Mouse (Mus musculus) hindbrain, embryonic 15.5 days (tissue): ENCODE measurements around the gene Nadk. TPM values are rescaled to one million over a fixed set of nuclear protein-coding genes. Genes with fewer than 3 reads are reported as not detected.
"Not testable (repeated sequence)": the region's sequence is repeated elsewhere in the genome, so short reads cannot be mapped to it uniquely, and the experiment has no call there.

Source experiments
- ATAC-seq: fragments of 200-750 bp; cut with Nextera tagmentation; 2 replicates; pipeline ENCODE4 v1.8.0; 2017; ENCODE audit warnings: low read depth, moderate number of reproducible peaks, moderate TSS enrichment; ENCODE audit not compliant: low FRiP score
- H3K27ac ChIP-seq: fragments of 300-500 bp; sonication (generic); replicated peaks from 2 replicates; pipeline ENCODE4 v1.5.1; 2015; ENCODE audit warnings: mild to moderate bottlenecking, inconsistent platforms
- H3K27me3 ChIP-seq: fragments of 300-500 bp; sonication (generic); 2 replicates; pipeline ENCODE4 v1.6.1; 2015; ENCODE audit warnings: control low read depth, inconsistent platforms
- H3K36me3 ChIP-seq: fragments of 300-500 bp; sonication (generic); 2 replicates; pipeline ENCODE4 v1.6.1; 2015; ENCODE audit warnings: control low read depth, inconsistent platforms
- H3K4me1 ChIP-seq: fragments of 300-500 bp; sonication (generic); replicated peaks from 2 replicates; pipeline ENCODE4 v1.6.1; 2015; ENCODE audit warnings: control low read depth, inconsistent platforms
- H3K4me2 ChIP-seq: fragments of 300-500 bp; sonication (generic); 2 replicates; pipeline ENCODE4 v1.6.1; 2015; ENCODE audit warnings: moderate library complexity, mild to moderate bottlenecking, inconsistent platforms
- H3K4me3 ChIP-seq: fragments of 300-500 bp; sonication (generic); 2 replicates; pipeline ENCODE4 v1.5.1; 2015; ENCODE audit warnings: mild to moderate bottlenecking, inconsistent platforms
- H3K9ac ChIP-seq: fragments of 300-500 bp; sonication (generic); 2 replicates; pipeline ENCODE4 v1.6.1; 2015; ENCODE audit warnings: inconsistent platforms
- H3K9me3 ChIP-seq: fragments of 300-500 bp; sonication (generic); 2 replicates; pipeline ENCODE4 v1.6.1; 2016; ENCODE audit warnings: control low read depth, inconsistent platforms
- WGBS: fragments of 180-500 bp; shearing (Covaris S2); methylation state at CpG from one replicate; pipeline ENCODE4 v1.1.7; 2015; 5-methylcytosine and 5-hydroxymethylcytosine counted together
- polyA plus RNA-seq: library from polyadenylated mRNA; unstranded; fragments of >200 nt; fragmentation: Nextera tagmentation; extraction: Ambion mirVana; gene quantifications from 2 replicates; pipeline ENCODE4 v1.2.1, GENCODE M21; 2015

Nadk gene
- polyA plus RNA-seq, 1 experiment from 2014 or later = 85.9 TPM

DNA sequence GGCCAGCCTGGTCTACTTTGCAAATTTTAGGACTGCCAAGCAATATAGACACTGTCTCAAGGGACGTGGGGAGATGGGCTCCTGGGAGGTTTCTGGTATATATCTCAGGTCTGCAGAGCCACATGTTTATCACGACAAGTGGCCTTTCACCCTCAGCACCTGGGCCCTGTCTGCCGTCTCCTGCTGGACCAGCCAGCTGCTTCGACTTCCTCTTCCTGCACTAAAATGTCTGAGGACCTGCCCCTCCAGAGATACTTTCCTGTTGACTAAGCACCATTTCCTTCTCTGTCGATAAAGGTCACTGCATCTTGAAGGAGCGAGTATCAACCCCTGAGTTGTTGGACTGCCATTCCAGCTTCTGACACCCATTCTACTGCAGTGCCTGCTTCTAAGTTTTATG is 2.7 kb upstream of the Nadk start:
- no peak for ATAC-seq
- H3K27ac ChIP-seq = no peak overlapping the region
- H3K4me2 ChIP-seq = no peak overlapping the region
- WGBS = 80% methylated on average over 6 of the region's 6 CpGs
- peaks cover 15% of the 10 kb centered on the region for H3K4me1 ChIP-seq
- H3K4me3 ChIP-seq = no peak overlapping the region
- H3K27me3 ChIP-seq = no peaks in the 10 kb centered on the region
- H3K9ac ChIP-seq = no peak overlapping the region
- no peaks in the 10 kb centered on the region for H3K9me3 ChIP-seq
- peaks cover 58% of the 10 kb centered on the region for H3K36me3 ChIP-seq

DNA sequence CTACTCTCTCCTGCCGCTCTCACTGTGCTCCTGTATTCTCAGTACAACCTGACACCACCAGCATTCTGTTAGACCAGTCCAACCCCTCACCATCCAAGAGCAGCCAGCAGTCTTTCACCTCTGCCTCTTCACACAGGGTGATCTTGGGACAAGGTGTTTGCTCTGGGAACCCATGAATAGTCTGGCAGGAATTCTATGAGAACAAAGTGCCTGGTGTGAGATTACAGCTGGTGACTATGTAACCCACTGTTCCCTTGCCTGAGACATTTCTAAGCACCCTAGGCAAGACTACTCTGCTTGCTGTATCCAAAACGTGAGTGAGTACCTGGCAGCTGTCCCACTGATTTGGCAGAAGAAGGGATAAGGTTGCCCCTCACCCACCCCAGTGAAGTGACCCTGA is 1.2 kb upstream of the Nadk start:
- no peak overlapping the region for H3K4me2 ChIP-seq
- H3K27ac ChIP-seq = no peak overlapping the region
- H3K27me3 ChIP-seq = no peaks in the 10 kb centered on the region
- peaks cover 43% of the 10 kb centered on the region for H3K36me3 ChIP-seq
- no peak overlapping the region for H3K9ac ChIP-seq
- 60% methylated on average over 2 of the region's 2 CpGs for WGBS
- no peaks in the 10 kb centered on the region for H3K9me3 ChIP-seq
- no peak for ATAC-seq
- H3K4me3 ChIP-seq = no peak overlapping the region
- peaks cover 29% of the 10 kb centered on the region for H3K4me1 ChIP-seq

DNA sequence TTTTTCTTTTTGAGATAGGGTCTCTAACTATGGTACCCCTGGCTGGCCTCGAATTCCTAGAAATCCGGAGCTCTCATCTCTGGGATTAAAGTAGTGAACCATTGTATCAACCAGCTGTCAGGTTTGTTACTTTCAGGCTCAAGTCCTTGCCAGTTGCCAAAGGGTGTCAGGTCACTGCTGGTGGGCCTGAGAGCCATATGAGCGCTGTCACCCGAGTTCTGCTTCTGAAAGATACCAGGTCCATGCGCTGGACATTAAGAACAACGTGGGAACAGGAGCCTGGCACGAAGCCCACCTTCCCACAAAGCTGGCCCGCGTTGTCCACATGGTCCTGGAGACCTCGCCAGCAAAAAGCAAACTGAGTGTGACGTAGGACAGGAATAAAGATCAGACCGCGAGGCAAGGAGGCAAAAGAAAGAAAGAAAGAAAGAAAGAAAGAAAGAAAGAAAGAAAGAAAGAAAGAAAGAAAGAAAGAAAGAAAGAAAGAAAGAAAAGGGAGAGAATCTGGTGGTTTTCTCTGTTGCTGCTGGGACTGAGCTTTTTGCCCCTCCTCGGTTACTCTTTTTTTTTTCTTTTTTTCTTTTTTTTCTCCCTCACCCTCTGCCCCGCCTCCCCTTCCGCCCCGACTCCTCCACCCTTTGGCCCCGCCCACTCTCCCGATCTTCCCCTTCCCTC is 684 bp downstream of the Nadk start:
- H3K4me2 ChIP-seq = peak overlapping the region; percentile 88
- WGBS = 4% methylated on average over 19 of the region's 19 CpGs
- H3K4me3 ChIP-seq = peak overlapping the region; percentile 85
- H3K36me3 ChIP-seq = peaks cover 28% of the 10 kb centered on the region
- peaks cover 36% of the 10 kb centered on the region for H3K4me1 ChIP-seq
- no peaks in the 10 kb centered on the region for H3K27me3 ChIP-seq
- 0 out of 2 replicates have a peak overlapping the region, but pooled peaks have one; percentile 14 for H3K9ac ChIP-seq
- peak overlapping the region; percentile 92 for H3K27ac ChIP-seq
- no peaks in the 10 kb centered on the region for H3K9me3 ChIP-seq
- ATAC-seq = no peak

DNA sequence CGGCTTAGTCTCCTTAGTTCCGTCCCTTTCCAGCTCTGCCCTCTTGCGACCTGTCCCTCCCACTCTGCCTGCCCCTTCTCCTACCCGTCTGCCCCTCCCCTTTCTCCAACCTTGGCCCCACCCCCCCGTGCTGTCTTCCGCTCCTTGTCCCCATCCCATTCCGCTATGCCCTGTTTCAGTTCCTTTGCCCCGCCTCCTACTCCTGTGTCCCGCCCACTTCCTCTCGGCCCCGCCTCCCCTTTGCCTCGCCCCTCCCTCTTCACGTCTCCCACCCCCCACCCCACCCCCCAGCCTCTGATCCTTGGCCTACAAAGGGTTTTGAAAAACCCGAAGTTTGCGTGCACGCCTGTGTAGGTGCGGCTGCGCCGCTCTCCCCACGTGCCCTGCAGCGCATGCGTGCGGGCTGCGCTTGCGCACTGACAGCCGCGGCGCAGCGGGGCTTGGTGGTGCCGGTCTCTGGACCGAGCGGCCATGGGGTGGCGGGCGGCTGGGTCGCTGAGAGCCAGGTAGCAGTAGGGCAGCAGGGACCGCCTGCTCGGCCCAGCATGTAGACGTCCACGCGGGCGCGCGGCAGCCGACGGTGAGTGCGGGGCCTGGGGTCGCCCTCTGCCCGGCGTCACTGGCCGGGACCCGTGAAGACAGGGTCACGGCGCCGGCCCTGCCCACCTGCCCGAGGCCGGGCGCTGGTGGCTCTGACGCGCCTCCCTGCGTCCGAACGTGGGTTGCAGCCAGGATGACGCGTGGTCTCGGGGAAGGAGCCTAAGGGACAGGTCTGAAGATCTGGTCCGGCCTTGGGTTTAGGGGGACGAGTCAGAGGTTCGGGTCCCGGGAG is 1.4 kb downstream of the Nadk start:
- Histone ChIP-seq H3K4me3 (peak overlapping the region; percentile 85), H3K4me2 (peak overlapping the region; percentile 88), H3K4me1 (peaks cover 36% of the 10 kb centered on the region), H3K9ac (peak overlapping the region; percentile 81), H3K9me3 (no peaks in the 10 kb centered on the region), H3K36me3 (peaks cover 25% of the 10 kb centered on the region), H3K27ac (peak overlapping the region; percentile 92), H3K27me3 (no peaks in the 10 kb centered on the region)
- WGBS = under 1% methylated on average over 68 of the region's 69 CpGs
- ATAC-seq = peak; percentile 97

DNA sequence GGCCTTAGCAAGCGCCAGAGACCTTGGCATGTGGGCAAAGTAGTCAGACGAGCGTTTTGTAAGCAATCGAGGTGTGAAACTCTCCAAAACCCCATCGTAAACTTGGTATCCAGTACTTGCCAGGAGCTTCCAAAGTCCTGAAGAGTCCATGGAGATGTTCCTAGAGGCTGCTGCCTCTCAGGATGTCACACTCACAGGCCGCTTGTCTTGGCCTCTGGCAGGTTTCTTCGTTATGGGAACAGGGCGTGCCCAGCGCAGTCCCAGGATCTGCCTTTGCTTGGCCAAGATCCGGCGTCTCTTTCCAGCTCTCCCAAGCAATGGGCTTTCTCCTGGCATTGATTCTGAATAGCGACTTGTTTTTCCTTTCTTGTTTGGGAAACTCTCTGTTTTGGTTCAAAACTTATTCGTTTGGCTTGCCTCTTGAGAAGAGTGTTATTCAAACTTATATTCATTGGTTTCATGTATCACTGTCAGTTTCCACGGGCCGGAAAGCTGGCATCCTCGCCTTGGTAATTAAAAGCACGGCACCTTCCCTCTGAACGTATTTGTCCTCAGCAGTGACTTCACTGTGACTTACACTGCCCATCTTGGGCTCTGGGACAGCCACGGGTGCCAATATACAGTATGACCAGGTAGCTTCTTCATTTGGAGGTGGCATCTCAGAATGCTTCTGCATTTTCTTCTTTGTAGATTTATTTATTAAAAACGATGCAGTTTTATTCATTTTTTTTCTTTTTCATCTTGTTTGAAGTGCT is 2.3 kb downstream of the Nadk start:
- H3K4me3 ChIP-seq = peak overlapping the region; percentile 85
- H3K27ac ChIP-seq = peak overlapping the region; percentile 92
- H3K36me3 ChIP-seq = peaks cover 17% of the 10 kb centered on the region
- no peak for ATAC-seq
- H3K4me1 ChIP-seq = peaks cover 36% of the 10 kb centered on the region
- no peaks in the 10 kb centered on the region for H3K27me3 ChIP-seq
- peak overlapping the region; percentile 81 for H3K9ac ChIP-seq
- no peaks in the 10 kb centered on the region for H3K9me3 ChIP-seq
- 16% methylated on average over 20 of the region's 20 CpGs for whole genome bisulfite sequencing
- peak overlapping the region; percentile 88 for H3K4me2 ChIP-seq

DNA sequence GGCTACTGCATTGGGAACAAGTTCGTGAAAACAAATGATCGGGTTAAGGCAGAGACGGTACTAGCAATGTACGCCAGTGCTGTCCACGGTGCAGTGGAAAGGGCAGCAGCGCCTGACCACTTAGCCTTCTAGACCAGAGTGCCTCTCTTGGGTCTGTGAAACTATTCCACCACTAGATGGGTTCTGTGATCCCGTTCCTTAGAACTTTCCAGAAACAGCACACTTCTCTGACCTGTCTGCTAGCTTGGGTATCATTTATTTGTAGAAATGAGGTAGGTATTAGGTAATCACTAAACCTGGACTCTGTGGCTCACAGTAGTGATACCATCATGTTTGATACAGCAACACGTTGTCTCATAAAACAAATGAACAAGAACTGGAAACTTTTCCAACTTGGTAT is 4.4 kb downstream of the Nadk start:
- no peak for ATAC-seq
- no peaks in the 10 kb centered on the region for H3K27me3 ChIP-seq
- H3K27ac ChIP-seq = no peak overlapping the region
- no peak overlapping the region for H3K4me3 ChIP-seq
- 80% methylated on average over 8 of the region's 8 CpGs for WGBS
- H3K4me1 ChIP-seq = peaks cover 34% of the 10 kb centered on the region
- no peaks in the 10 kb centered on the region for H3K36me3 ChIP-seq
- no peak overlapping the region for H3K4me2 ChIP-seq
- H3K9me3 ChIP-seq = no peaks in the 10 kb centered on the region
- no peak overlapping the region for H3K9ac ChIP-seq

DNA sequence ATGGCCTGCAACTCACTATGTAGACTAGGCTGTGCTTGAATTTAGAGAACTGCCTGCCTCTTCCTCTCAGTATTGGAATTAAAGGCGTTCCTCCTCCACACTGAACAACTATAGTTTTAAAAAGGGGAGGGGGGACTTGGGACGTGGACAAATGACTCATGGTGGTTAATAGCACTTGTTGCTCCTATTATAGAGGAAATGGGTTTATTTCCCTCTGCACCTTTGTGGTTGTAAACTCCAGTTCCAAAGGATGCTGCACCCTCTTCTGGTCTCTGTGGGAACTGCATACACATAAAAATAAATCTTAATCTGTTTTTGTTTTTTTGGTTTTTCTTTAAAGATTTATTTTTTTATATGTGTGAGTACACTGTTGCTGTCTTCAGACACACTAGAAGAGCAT is 6.0 kb downstream of the Nadk start:
- Histone ChIP-seq H3K4me2 (no peak overlapping the region), H3K36me3 (no peaks in the 10 kb centered on the region), H3K27me3 (no peaks in the 10 kb centered on the region), H3K4me3 (no peak overlapping the region), H3K9ac (no peak overlapping the region), H3K4me1 (peaks cover 24% of the 10 kb centered on the region), H3K27ac (no peak overlapping the region), H3K9me3 (no peaks in the 10 kb centered on the region)
- no peak for ATAC-seq
- WGBS = 40% methylated on average over 2 of the region's 2 CpGs

DNA sequence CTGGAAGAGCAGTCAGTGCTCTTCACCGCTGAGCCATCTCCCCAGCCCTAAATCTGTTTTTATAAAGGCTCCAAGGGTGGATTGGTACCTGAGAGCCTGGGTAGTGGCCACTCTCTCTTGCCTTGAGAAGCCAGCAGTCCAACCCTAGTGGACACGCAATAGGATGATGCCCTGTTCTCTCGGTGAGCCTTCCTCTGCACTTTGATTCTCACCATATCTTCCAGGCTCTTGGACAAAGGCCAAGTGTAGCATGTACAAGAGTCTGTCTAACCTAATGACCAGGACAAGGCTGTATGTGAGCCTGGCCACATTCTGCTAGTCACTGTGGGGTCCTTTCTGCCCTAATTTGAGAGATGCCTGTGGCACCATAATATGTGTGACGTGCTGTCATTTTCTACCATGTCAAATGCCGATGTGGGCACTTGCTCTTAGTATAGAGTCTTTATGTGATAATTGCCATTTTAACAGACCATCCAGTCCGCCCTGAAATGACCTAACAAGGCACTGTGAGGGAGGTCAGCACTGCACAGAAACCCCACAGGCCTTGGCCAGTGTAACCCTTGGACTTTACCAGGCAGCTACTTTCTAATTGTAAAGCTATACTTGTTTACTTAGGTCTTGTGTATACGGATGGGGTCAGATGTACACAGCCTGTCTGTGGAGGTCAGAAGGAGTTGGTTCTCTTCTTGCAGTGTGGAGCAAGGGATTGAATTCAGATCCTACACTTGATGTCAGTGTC is 6.6 kb downstream of the Nadk start:
- H3K27me3 ChIP-seq = no peaks in the 10 kb centered on the region
- H3K36me3 ChIP-seq = no peaks in the 10 kb centered on the region
- ATAC-seq = no peak
- 92% methylated on average over 7 of the region's 7 CpGs for WGBS
- H3K4me3 ChIP-seq = no peak overlapping the region
- H3K9me3 ChIP-seq = no peaks in the 10 kb centered on the region
- H3K4me2 ChIP-seq = no peak overlapping the region
- no peak overlapping the region for H3K27ac ChIP-seq
- no peak overlapping the region for H3K9ac ChIP-seq
- peaks cover 24% of the 10 kb centered on the region for H3K4me1 ChIP-seq

DNA sequence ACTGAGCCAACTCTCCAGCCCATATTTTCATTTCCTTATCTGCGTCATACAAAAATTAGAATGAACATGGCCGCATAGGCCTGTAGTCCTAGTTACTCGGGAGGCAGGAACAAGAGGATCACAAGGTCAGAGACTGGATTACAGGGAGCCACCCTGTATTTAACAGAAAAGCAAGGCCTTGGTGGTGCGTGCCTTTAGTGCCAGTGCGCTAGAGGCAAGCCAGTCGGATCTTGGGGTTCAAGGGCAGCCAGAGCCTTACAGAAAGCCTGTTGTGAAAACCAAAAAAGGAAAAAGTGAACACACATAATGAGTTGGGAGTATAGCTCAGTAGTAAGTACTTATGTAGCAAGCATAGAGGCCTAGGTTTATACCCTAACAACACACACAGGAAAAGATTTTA is 7.6 kb downstream of the Nadk start:
- H3K9ac ChIP-seq = no peak overlapping the region
- H3K27me3 ChIP-seq = no peaks in the 10 kb centered on the region
- no peak overlapping the region for H3K4me3 ChIP-seq
- H3K9me3 ChIP-seq = no peaks in the 10 kb centered on the region
- WGBS = 96% methylated on average over 6 of the region's 6 CpGs
- no peaks in the 10 kb centered on the region for H3K36me3 ChIP-seq
- H3K27ac ChIP-seq = no peak overlapping the region
- H3K4me2 ChIP-seq = no peak overlapping the region
- ATAC-seq = no peak
- H3K4me1 ChIP-seq = peaks cover 18% of the 10 kb centered on the region

DNA sequence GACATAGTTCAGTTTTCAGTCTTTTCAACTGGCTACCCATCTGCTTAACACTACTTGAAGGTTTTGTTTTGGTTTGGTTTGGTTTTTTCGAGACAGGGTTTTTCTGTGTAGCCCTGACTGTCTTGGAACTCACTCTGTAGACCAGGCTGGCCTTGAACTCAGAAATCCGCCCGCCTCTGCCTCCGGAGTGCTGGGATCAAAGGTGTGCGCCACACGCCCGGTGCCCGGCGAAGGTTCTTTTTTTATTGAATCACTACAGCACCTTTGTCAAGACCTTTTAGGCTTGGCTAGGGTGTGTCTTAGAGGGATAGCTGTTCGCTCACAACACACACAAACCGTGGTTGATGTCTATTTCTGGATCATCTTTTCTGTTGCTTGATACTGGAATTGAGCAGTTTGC is 8.1 kb downstream of the Nadk start:
- not testable (repeated sequence) for H3K4me2 ChIP-seq, H3K27ac ChIP-seq, ATAC-seq, H3K9ac ChIP-seq, H3K27me3 ChIP-seq, H3K36me3 ChIP-seq, H3K9me3 ChIP-seq, H3K4me3 ChIP-seq
- H3K4me1 ChIP-seq = peaks cover 13% of the 10 kb centered on the region
- WGBS = 92% methylated on average over 11 of the region's 11 CpGs

DNA sequence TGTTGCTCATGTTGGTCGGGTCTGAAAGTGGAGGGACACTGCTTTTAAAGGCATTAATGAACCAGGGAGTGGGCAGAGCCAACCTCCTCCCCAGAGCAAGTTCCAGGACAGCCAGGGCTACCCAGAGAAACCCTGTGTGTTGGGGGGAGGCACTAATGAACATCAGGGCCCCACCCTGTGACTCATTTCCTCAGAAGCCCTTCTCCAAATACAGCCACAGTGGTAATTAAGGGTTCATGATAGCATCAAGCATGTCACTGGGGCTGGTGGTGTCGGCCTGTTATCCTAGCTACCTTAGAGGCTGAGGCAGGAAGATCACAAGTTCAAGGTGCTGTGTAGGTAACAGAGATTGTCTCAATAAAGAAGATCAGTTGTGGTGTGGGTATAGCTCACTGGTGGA is 9.3 kb downstream of the Nadk start:
- Histone ChIP-seq H3K36me3 (no peaks in the 10 kb centered on the region), H3K27ac (no peak overlapping the region), H3K4me2 (no peak overlapping the region), H3K4me1 (peaks cover 3% of the 10 kb centered on the region), H3K9ac (no peak overlapping the region), H3K4me3 (no peak overlapping the region), H3K9me3 (no peaks in the 10 kb centered on the region), H3K27me3 (no peaks in the 10 kb centered on the region)
- ATAC-seq = no peak
- 86% methylated on average over 2 of the region's 2 CpGs for WGBS
